Mouse (Mus musculus) cerebellum, adult 2 months (tissue): Measurements from ENCODE around the gene Etv6.
"Not testable (repeated sequence)": the region's sequence is repeated elsewhere in the genome, so short reads cannot be mapped to it uniquely, and the experiment has no call there.

ENCODE experiments used
- CTCF ChIP-seq: fragments of 200-500 bp; IDR thresholded peaks from 2 replicates; pipeline ENCODE4 v1.5.1; 2011; ENCODE audit warnings: low read depth, mild to moderate bottlenecking, control low read depth, low read length, moderate library complexity, borderline replicate concordance; ENCODE audit not compliant: insufficient read depth
- POLR2A ChIP-seq: fragments of 200-500 bp; IDR thresholded peaks from 2 replicates; pipeline ENCODE4 v1.6.1; 2011; ENCODE audit warnings: low read length, control low read depth, borderline replicate concordance; ENCODE audit not compliant: insufficient read depth

DNA sequence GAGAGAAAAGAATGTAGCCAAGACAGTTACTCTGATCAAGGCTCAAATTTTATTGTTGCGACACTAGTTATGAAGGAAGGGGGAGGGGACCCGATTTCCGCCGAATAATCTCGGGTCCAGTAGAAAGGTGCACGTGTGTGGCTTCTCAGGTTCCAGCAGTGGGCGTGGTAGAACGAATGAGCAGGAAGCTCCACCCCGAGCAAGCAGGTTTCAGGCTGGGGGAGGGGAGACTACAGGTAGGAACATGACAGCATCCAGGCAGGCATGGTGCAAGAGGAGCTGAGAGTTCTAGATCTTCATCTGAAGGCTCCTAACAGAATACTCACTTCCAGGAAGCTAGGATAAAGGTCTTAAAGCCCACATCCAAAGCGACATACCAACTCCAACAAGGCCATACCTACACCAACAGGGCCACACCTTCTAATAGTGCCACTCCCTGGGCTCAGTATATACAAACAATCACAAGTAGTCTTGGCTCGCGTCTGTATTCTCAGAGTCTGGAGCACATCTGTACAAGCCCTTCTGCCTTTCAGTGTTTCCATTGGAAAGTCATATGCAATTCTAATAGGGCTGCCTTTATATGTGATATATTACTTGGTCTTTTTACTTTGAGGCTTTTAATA is 20.9 kb upstream of the Etv6 start:
- TF ChIP-seq CTCF, POLR2A: not testable (repeated sequence)
